Mouse (Mus musculus) liver, adult 2 months (tissue): Measurements from ENCODE around the gene Morc1. TPM values are rescaled to one million over a fixed set of nuclear protein-coding genes. Genes with fewer than 3 reads are reported as not detected.

ENCODE experiments used
- DNase-seq: peaks from one replicate; pipeline ENCODE4 v3.0.0-alpha.2; 2011; ENCODE audit warnings: low read depth, low spot score; ENCODE audit errors: extremely low read depth
- H3K27ac ChIP-seq: fragments of 200-500 bp; replicated peaks from 2 replicates; pipeline ENCODE4 v1.5.1; 2012; ENCODE audit warnings: low read depth, mild to moderate bottlenecking, control low read depth, inconsistent platforms, low read length; ENCODE audit not compliant: insufficient read depth
- H3K27me3 ChIP-seq: fragments of 200-500 bp; 2 replicates; pipeline ENCODE4 v1.6.1; 2012; ENCODE audit warnings: mild to moderate bottlenecking, moderate library complexity, low read length, inconsistent platforms; ENCODE audit not compliant: control insufficient read depth, insufficient read depth
- H3K36me3 ChIP-seq: fragments of 200-500 bp; 2 replicates; pipeline ENCODE4 v1.6.1; 2012; ENCODE audit warnings: low read length, inconsistent platforms; ENCODE audit not compliant: control insufficient read depth, insufficient read depth
- H3K4me1 ChIP-seq: fragments of 200-500 bp; 2 replicates; pipeline ENCODE4 v1.6.1; 2011; ENCODE audit warnings: low read length; ENCODE audit not compliant: control insufficient read depth, insufficient read depth
- H3K4me3 ChIP-seq: fragments of 200-500 bp; 2 replicates; pipeline ENCODE4 v1.5.1; 2011; ENCODE audit warnings: low read depth, mild to moderate bottlenecking, control low read depth, low read length, moderate library complexity; ENCODE audit not compliant: insufficient read depth
- H3K79me2 ChIP-seq: fragments of 200-500 bp; 2 replicates; pipeline ENCODE4 v1.6.1; 2012; ENCODE audit warnings: inconsistent platforms, mild to moderate bottlenecking, low read length, moderate library complexity; ENCODE audit not compliant: control insufficient read depth, insufficient read depth
- H3K9ac ChIP-seq: fragments of 200-500 bp; 2 replicates; pipeline ENCODE4 v1.6.1; 2012; ENCODE audit warnings: low read depth, mild to moderate bottlenecking, control low read depth, inconsistent platforms, low read length
- CTCF ChIP-seq: fragments of 200-500 bp; IDR thresholded peaks from 2 replicates; pipeline ENCODE4 v1.5.1; 2011; ENCODE audit warnings: low read depth, low read length, control low read depth
- POLR2A ChIP-seq: fragments of 200-500 bp; IDR thresholded peaks from 2 replicates; pipeline ENCODE4 v1.6.1; 2011; ENCODE audit warnings: low read length, control low read depth; ENCODE audit not compliant: insufficient read depth; ENCODE audit errors: extremely low read depth
- WGBS: fragments of 180-500 bp; shearing (Covaris S2); methylation state at CpG from one replicate; pipeline ENCODE4 v1.1.7; 2018; 5-methylcytosine and 5-hydroxymethylcytosine counted together
- polyA plus RNA-seq: library from polyadenylated mRNA; depleted of rRNA; stranded (reverse); fragments of >200 nt; gene quantifications from 2 replicates; pipeline ENCODE4 v1.2.3, GENCODE M21; 2012; rRNA removed
- total RNA-seq: library from RNA; depleted of rRNA; stranded (reverse); fragments of >200 nt; gene quantifications from 2 replicates; pipeline ENCODE4 v1.2.3, GENCODE M21; 2014; rRNA removed

Gene Morc1
- total RNA-seq (not detected in 2 replicates), polyA plus RNA-seq (not detected in 2 replicates)

DNA sequence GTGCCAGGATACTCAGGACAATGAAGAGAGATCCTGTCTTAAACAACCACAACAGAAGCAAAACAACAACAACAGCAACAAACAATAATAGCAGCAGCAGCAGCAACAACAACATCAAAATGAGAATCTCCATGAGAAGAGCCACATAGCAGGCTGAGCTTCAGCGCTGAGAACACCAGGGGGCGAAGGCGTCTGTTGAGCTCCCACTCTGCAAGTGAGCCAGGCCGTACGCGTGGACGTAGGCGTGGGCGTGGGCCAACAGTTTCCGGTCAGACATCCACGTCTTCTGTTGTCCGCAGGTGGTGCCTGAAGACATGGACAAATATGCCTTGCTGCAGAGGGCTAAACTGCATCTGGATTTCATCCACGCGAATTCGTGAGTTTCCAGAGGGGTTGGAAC, at the start of gene Morc1:
Gene Morc1, plus strand, starts transcription at position 211 of the 400 bp plus-strand sequence.
- no peaks in the 10 kb centered on the region for H3K79me2 ChIP-seq
- no peaks in the 10 kb centered on the region for H3K4me1 ChIP-seq
- no peak within 1 kb of the TSS for H3K4me3 ChIP-seq
- no peaks in the 10 kb centered on the region for H3K27me3 ChIP-seq
- TF ChIP-seq CTCF (peak; percentile 2; the same call in 1 of the 2 replicates), POLR2A (no peak)
- H3K9ac ChIP-seq, result no peak within 1 kb of the TSS
- no peak for DNase-seq
- no peaks in the 10 kb centered on the region for H3K36me3 ChIP-seq
- H3K27ac ChIP-seq, result no peak within 1 kb of the TSS
- WGBS, result 91% methylated on average over 15 of the region's 15 CpGs

- Histone ChIP-seq H3K4me1 (no peaks in the 10 kb centered on the region), H3K36me3 (no peaks in the 10 kb centered on the region), H3K27me3 (no peaks in the 10 kb centered on the region), H3K27ac (no peak overlapping the region), H3K4me3 (no peak overlapping the region), H3K79me2 (no peaks in the 10 kb centered on the region), H3K9ac (no peak overlapping the region)
- WGBS, result 58% methylated on average over 3 of the region's 3 CpGs
- TF ChIP-seq POLR2A (no peak), CTCF (no peak)
- no peak for DNase-seq
Observed at GRCm38 (mm10) chr16:48383582-48384257, 47.3 kb upstream of the Morc1 start.

DNA sequence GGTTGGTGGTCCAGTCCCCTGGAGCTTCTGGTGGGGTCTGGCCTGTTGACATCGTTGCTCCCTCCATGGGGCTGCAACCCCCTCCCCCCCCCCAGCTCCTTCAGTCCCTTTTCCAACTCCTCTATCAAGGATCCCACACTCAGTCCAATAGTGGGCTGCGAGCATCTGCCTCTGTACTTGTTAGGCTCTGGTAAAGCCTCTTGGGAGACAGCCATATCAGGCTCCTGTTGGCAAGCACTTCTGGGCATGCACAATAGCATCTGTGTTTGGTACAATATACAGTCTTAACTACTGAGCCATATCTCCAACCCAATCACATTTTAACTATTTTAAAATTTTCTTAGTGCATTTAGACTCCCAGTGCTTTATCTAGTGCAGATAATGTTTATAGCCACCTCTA, 44.1 kb upstream of the Morc1 start:
- Histone ChIP-seq H3K27ac (no peak overlapping the region), H3K79me2 (no peaks in the 10 kb centered on the region), H3K4me3 (no peak overlapping the region), H3K4me1 (no peaks in the 10 kb centered on the region), H3K9ac (no peak overlapping the region), H3K36me3 (no peaks in the 10 kb centered on the region), H3K27me3 (no peaks in the 10 kb centered on the region)
- WGBS, result 78% methylated on average over 2 of the region's 2 CpGs
- TF ChIP-seq POLR2A, result no peak
- no peak for TF ChIP-seq CTCF
- no peak for DNase-seq

- no peaks in the 10 kb centered on the region for H3K79me2 ChIP-seq
- DNase-seq, result no peak
- TF ChIP-seq POLR2A (no peak), CTCF (no peak)
- no peak overlapping the region for H3K9ac ChIP-seq
- H3K27me3 ChIP-seq, result no peaks in the 10 kb centered on the region
- 83% methylated on average over 2 of the region's 2 CpGs for WGBS
- H3K4me3 ChIP-seq, result no peak overlapping the region
- H3K36me3 ChIP-seq, result no peaks in the 10 kb centered on the region
- no peaks in the 10 kb centered on the region for H3K4me1 ChIP-seq
- no peak overlapping the region for H3K27ac ChIP-seq
Observed at GRCm38 (mm10) chr16:48395278-48395677, 35.8 kb upstream of the Morc1 start.

- H3K27ac ChIP-seq, result no peak overlapping the region
- WGBS, result 68% methylated on average over 4 of the region's 4 CpGs
Observed at GRCm38 (mm10) chr16:48402963-48403362, 28.1 kb upstream of the Morc1 start.

DNA sequence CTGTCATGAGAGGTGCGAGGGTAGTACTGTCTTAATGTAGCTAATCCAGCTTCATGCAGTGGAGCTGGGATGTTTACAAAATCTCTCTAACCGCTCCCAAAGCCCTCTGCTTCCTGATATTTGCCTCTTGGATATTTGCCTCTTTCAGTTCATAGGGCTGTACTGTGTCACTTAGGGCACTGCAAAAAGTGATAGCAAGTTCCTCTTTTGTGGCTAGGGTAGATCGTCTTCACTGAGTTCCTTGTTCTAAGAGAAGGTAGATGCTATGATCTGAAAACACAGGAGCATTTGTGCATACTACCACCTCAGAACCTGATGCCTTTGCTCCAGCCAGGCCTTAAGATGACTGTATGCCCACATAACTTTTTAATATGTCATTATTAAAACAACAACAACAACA, 27.6 kb upstream of the Morc1 start:
- H3K4me1 ChIP-seq, result no peaks in the 10 kb centered on the region
- DNase-seq, result no peak
- H3K27me3 ChIP-seq, result no peaks in the 10 kb centered on the region
- TF ChIP-seq CTCF, result no peak
- TF ChIP-seq POLR2A, result no peak
- H3K4me3 ChIP-seq, result no peak overlapping the region
- H3K79me2 ChIP-seq, result no peaks in the 10 kb centered on the region
- H3K27ac ChIP-seq, result no peak overlapping the region
- no peak overlapping the region for H3K9ac ChIP-seq
- 76% methylated on average over 3 of the region's 3 CpGs for WGBS
- no peaks in the 10 kb centered on the region for H3K36me3 ChIP-seq

More at GRCm38 (mm10) chr16:48402963-48403362, 28.1 kb upstream of the Morc1 start:
- H3K36me3 ChIP-seq, result no peaks in the 10 kb centered on the region
- no peak overlapping the region for H3K9ac ChIP-seq
- H3K4me3 ChIP-seq, result no peak overlapping the region
- TF ChIP-seq POLR2A (no peak), CTCF (no peak)
- DNase-seq, result no peak
- no peaks in the 10 kb centered on the region for H3K79me2 ChIP-seq
- H3K4me1 ChIP-seq, result no peaks in the 10 kb centered on the region
- no peaks in the 10 kb centered on the region for H3K27me3 ChIP-seq
